Mouse (Mus musculus) neural tube, embryonic 11.5 days (tissue): ENCODE measurements at regions not wholly inside any gene's neighbourhood (a gene's known extent, or its start where the extent isn't known, plus 50 kb on each side); places are given as distances from the start of the nearest gene placed in this dataset.

Experiments
- ATAC-seq: fragments of 200-750 bp; cut with Nextera tagmentation; 2 replicates; pipeline ENCODE4 v1.8.0; 2017; ENCODE audit warnings: moderate number of reproducible peaks, mild to moderate bottlenecking, moderate TSS enrichment, moderate library complexity; ENCODE audit not compliant: insufficient read depth, low FRiP score, low TSS enrichment
- DNase-seq: peaks from one replicate; pipeline ENCODE4 v3.0.0-alpha.2; 2015; ENCODE audit warnings: low spot score
- H3K27ac ChIP-seq: fragments of 300-500 bp; sonication (generic); 2 replicates; pipeline ENCODE4 v1.5.1; 2014; ENCODE audit warnings: low read depth, mild to moderate bottlenecking, low read length
- H3K27me3 ChIP-seq: fragments of 300-500 bp; sonication (generic); 2 replicates; pipeline ENCODE4 v1.6.1; 2014; ENCODE audit warnings: mild to moderate bottlenecking, low read length, mixed read lengths; ENCODE audit not compliant: control insufficient read depth, insufficient read depth
- H3K36me3 ChIP-seq: fragments of 300-500 bp; sonication (generic); 2 replicates; pipeline ENCODE4 v1.6.1; 2014; ENCODE audit warnings: mild to moderate bottlenecking, low read length, moderate library complexity, mixed read lengths; ENCODE audit not compliant: control insufficient read depth, insufficient read depth
- H3K4me1 ChIP-seq: fragments of 300-500 bp; sonication (generic); 2 replicates; pipeline ENCODE4 v1.6.1; 2014; ENCODE audit warnings: low read length, mixed read lengths; ENCODE audit not compliant: control insufficient read depth, insufficient read depth
- H3K4me2 ChIP-seq: fragments of 300-500 bp; sonication (generic); 2 replicates; pipeline ENCODE4 v1.6.1; 2014; ENCODE audit warnings: low read depth, mild to moderate bottlenecking, moderate library complexity
- H3K4me3 ChIP-seq: fragments of 300-500 bp; sonication (generic); 2 replicates; pipeline ENCODE4 v1.5.1; 2014; ENCODE audit warnings: low read depth, low read length
- H3K9ac ChIP-seq: fragments of 300-500 bp; sonication (generic); 2 replicates; pipeline ENCODE4 v1.6.1; 2014; ENCODE audit warnings: mild to moderate bottlenecking, low read length
- H3K9me3 ChIP-seq: fragments of 300-500 bp; sonication (generic); 2 replicates; pipeline ENCODE4 v1.6.1; 2016; ENCODE audit warnings: low read length; ENCODE audit not compliant: control insufficient read depth
- WGBS: fragments of 180-500 bp; shearing (Covaris S2); extraction: QIAGEN DNeasy Blood & Tissue Kit; methylation state at CpG from one replicate; pipeline ENCODE4 v1.1.7; 2014; 5-methylcytosine and 5-hydroxymethylcytosine counted together

DNA sequence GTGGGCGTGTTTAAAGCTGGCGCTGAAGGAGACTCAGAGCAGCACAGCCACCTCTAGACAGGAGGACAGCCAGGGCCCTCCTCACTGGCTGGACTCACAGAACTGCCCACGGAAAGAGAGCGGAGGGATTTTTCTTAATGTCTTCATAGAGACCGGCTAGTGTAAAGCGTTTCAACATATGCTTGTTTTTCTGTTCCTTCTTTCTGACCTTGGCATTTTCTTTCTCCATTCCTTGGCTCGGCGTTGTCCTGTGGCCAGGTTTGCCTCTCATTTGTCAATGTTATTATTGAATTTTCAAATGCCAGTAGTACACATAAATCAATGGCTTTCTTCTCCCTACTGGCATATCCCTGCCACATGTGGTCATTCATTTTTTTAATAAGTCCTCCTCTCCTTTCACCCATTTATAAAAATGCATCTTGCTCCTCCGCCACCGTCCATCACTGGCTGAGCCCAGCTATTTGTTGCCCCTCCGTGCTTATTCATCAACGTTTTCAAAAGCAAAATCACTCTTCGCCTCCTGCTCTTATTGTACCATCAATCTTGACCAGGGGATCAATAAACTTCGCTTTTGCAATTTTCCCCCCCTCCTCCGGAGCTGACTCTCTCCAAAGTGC, 319.0 kb downstream of the Gm45692 start:
- 47% methylated on average over 15 of the region's 15 CpGs for WGBS
- Histone ChIP-seq H3K4me1 (peaks cover 11% of the 10 kb centered on the region), H3K4me3 (no peak overlapping the region), H3K9ac (no peak overlapping the region; the same call in 1 of the 2 replicates), H3K9me3 (no peaks in the 10 kb centered on the region), H3K4me2 (peak overlapping the region; percentile 23), H3K27me3 (no peaks in the 10 kb centered on the region), H3K36me3 (no peaks in the 10 kb centered on the region), H3K27ac (peak overlapping the region; percentile 36; the same call in 1 of the 2 replicates)
- DNase-seq (peak; percentile 33), ATAC-seq (0 out of 2 replicates have a peak, but pooled peaks have one; percentile 9)

DNA sequence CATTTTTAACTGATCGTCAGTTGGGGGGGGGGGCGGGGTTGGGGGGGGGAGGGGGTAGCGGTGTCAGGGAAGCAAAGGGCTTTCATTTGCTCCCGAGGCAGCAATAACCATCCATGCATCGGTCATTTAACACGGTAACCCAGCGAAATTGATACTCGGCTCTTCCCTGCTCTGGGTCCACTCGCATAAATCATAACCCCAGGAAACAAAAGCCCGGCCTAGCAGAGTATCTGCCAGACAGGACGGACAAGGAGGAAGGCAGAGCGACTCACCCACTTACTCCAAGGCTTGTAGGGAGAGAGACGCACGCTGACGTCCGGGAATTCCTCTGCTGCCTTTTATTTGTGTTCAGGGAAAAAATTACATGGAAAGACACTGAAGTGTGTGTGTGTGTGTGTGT, 319.5 kb downstream of the Gm45692 start:
- WGBS: 22% methylated on average over 16 of the region's 16 CpGs
- Histone ChIP-seq H3K36me3 (no peaks in the 10 kb centered on the region), H3K4me3 (no peak overlapping the region), H3K9ac (peak overlapping the region; percentile 41), H3K27ac (peak overlapping the region; percentile 47; the same call in 1 of the 2 replicates), H3K27me3 (no peaks in the 10 kb centered on the region), H3K9me3 (no peaks in the 10 kb centered on the region), H3K4me1 (peaks cover 11% of the 10 kb centered on the region), H3K4me2 (peak overlapping the region; percentile 23)
- ATAC-seq (peak; percentile 55), DNase-seq (peak; percentile 47)

GRCm38 (mm10) chr8:26441268-26442030, 322.1 kb downstream of the Gm45692 start:
- H3K4me3 ChIP-seq: no peak overlapping the region
- no peak overlapping the region for H3K27ac ChIP-seq
- no peak overlapping the region for H3K9ac ChIP-seq
- H3K4me1 ChIP-seq: peaks cover 11% of the 10 kb centered on the region
- ATAC-seq (no peak), DNase-seq (no peak)
- no peak overlapping the region for H3K4me2 ChIP-seq
- H3K9me3 ChIP-seq: no peaks in the 10 kb centered on the region
- WGBS: 75% methylated on average over 12 of the region's 12 CpGs
- no peaks in the 10 kb centered on the region for H3K27me3 ChIP-seq
- H3K36me3 ChIP-seq: no peaks in the 10 kb centered on the region

DNA sequence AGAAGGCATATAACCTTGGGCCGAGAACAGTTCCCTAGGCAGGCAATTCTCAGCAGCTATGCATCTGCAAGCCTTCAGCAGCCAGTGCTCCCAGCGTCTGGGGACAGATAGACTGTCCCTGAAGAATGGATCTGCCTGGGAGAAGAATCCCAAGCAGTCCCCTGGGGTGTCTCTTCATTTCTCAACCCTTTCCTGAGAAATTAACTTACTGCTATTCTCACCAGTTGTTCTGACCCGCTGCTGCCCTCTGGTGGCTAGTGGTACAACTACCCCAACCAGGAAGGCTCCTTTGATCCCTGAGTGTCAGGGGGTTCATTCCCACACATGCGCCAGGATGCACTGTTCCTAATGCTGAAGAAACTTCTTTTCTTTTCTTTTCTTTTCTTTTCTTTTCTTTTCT, 323.7 kb downstream of the Gm45692 start:
- DNase-seq: peak; percentile 78
- Histone ChIP-seq H3K27ac (no peak overlapping the region), H3K4me1 (peaks cover 9% of the 10 kb centered on the region), H3K9ac (no peak overlapping the region), H3K36me3 (no peaks in the 10 kb centered on the region), H3K4me2 (no peak overlapping the region), H3K4me3 (no peak overlapping the region), H3K9me3 (no peaks in the 10 kb centered on the region), H3K27me3 (no peaks in the 10 kb centered on the region)
- no peak for ATAC-seq
- 44% methylated on average over 4 of the region's 4 CpGs for WGBS

GRCm38 (mm10) chr8:26443735-26444134, 324.4 kb downstream of the Gm45692 start:
- 91% methylated on average over 11 of the region's 11 CpGs for WGBS

DNA sequence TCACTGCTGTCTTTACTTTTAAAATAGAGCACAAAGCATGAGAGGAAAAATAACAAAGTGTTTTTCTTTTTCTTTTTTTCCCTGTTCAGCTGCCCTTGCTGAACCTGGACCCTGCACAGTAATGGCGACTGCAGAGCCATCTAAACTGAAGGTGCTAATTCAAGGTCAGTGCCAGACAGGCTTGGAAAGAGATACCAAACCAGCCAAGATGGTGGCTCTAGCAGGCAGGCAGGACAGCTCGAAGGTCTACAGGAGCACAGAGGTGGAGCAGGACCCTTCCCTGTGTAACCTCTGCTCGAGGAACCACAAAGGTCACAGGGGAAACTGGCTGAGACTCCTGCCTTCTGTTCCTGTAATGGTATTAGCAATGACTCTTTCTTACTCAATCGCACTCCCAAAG, 326.7 kb downstream of the Gm45692 start:
- Histone ChIP-seq H3K27ac (no peak overlapping the region), H3K36me3 (no peaks in the 10 kb centered on the region), H3K4me2 (no peak overlapping the region), H3K9me3 (no peaks in the 10 kb centered on the region), H3K4me3 (no peak overlapping the region), H3K4me1 (no peaks in the 10 kb centered on the region), H3K9ac (no peak overlapping the region), H3K27me3 (no peaks in the 10 kb centered on the region)
- WGBS: 77% methylated on average over 4 of the region's 4 CpGs
- DNase-seq (no peak), ATAC-seq (no peak)

More at GRCm38 (mm10) chr8:26443735-26444134, 324.4 kb downstream of the Gm45692 start:
- no peak overlapping the region for H3K4me2 ChIP-seq
- H3K27me3 ChIP-seq: no peaks in the 10 kb centered on the region
- no peak overlapping the region for H3K27ac ChIP-seq
- no peak overlapping the region for H3K9ac ChIP-seq
- no peak overlapping the region for H3K4me3 ChIP-seq
- no peak for DNase-seq
- H3K36me3 ChIP-seq: no peaks in the 10 kb centered on the region
- peaks cover 5% of the 10 kb centered on the region; the same call in 1 of the 2 replicates for H3K4me1 ChIP-seq
- ATAC-seq: no peak
- no peaks in the 10 kb centered on the region for H3K9me3 ChIP-seq

- ATAC-seq (no peak), DNase-seq (no peak)
- no peak overlapping the region for H3K4me3 ChIP-seq
- no peaks in the 10 kb centered on the region for H3K27me3 ChIP-seq
- no peak overlapping the region for H3K4me2 ChIP-seq
- WGBS: 87% methylated on average over 8 of the region's 8 CpGs
- no peaks in the 10 kb centered on the region for H3K9me3 ChIP-seq
- H3K9ac ChIP-seq: no peak overlapping the region
- no peak overlapping the region for H3K27ac ChIP-seq
- 0 out of 2 replicates have a peak, but pooled peaks cover 3% of the 10 kb centered on the region for H3K4me1 ChIP-seq
- no peaks in the 10 kb centered on the region for H3K36me3 ChIP-seq
Measured at GRCm38 (mm10) chr8:26447886-26448640, 328.7 kb downstream of the Gm45692 start.

DNA sequence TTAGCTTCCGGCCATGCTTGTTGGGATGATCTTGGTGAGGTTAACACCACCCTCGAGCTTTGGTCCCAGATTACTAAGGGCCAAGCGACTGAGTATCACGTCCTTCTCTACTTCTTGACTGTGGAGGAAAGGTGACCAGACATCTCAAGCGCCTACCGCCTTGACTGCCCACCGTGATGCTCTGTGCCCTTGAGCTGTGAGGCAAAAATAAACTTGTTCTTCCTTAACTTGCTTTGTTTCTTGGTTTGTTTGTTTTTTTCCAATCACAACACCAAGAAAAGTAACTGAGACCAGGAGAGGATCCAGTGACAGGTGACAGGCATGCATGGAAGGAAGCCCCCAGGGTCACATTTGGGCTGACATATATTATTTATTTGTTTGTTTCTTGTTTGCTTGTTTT, 330.0 kb downstream of the Gm45692 start:
- H3K9ac ChIP-seq: no peak overlapping the region
- H3K4me1 ChIP-seq: 0 out of 2 replicates have a peak, but pooled peaks cover 7% of the 10 kb centered on the region
- H3K4me3 ChIP-seq: no peak overlapping the region
- 89% methylated on average over 7 of the region's 7 CpGs for WGBS
- no peak overlapping the region for H3K4me2 ChIP-seq
- ATAC-seq (no peak), DNase-seq (no peak)
- no peaks in the 10 kb centered on the region for H3K36me3 ChIP-seq
- H3K27me3 ChIP-seq: no peaks in the 10 kb centered on the region
- no peak overlapping the region for H3K27ac ChIP-seq
- no peaks in the 10 kb centered on the region for H3K9me3 ChIP-seq
